Mouse (Mus musculus): ENCODE data around the gene Capza1.

- TF ChIP-seq CTCF (IDR thresholded peaks at IDR 0.05; ENCODE audit: low read depth, low read length) (no peak), POLR2A (IDR thresholded peaks at IDR 0.05; ENCODE audit: insufficient read depth, low read length) (no peak)
Observed at GRCm38 (mm10) chr3:104863786-104864650, at the start of gene Capza1, which contains the start of gene St7l.

Data from ES-Bruce4 (cell line).